Mouse (Mus musculus) intestine, embryonic 15.5 days (tissue): ENCODE measurements around the gene Bfsp1. TPM values are rescaled to one million over a fixed set of nuclear protein-coding genes. Genes with fewer than 3 reads are reported as not detected.

Source experiments
- ATAC-seq: fragments of 200-750 bp; cut with Nextera tagmentation; 2 replicates; pipeline ENCODE4 v1.8.0; 2017; ENCODE audit warnings: moderate TSS enrichment, moderate library complexity
- H3K27ac ChIP-seq: fragments of 300-500 bp; sonication (generic); 2 replicates; pipeline ENCODE4 v1.5.1; 2015; ENCODE audit warnings: mild to moderate bottlenecking, inconsistent platforms
- H3K27me3 ChIP-seq: fragments of 300-500 bp; sonication (generic); replicated peaks from 2 replicates; pipeline ENCODE4 v1.6.1; 2015; ENCODE audit warnings: inconsistent platforms
- H3K36me3 ChIP-seq: fragments of 300-500 bp; sonication (generic); 2 replicates; pipeline ENCODE4 v1.6.1; 2015; ENCODE audit warnings: inconsistent platforms
- H3K4me1 ChIP-seq: fragments of 300-500 bp; sonication (generic); replicated peaks from 2 replicates; pipeline ENCODE4 v1.6.1; 2015; ENCODE audit warnings: inconsistent platforms
- H3K4me2 ChIP-seq: fragments of 300-500 bp; sonication (generic); replicated peaks from 2 replicates; pipeline ENCODE4 v1.6.1; 2015; ENCODE audit warnings: mild to moderate bottlenecking, inconsistent platforms
- H3K4me3 ChIP-seq: fragments of 300-500 bp; sonication (generic); replicated peaks from 2 replicates; pipeline ENCODE4 v1.5.1; 2015; ENCODE audit warnings: inconsistent platforms
- H3K9ac ChIP-seq: fragments of 300-500 bp; sonication (generic); 2 replicates; pipeline ENCODE4 v1.6.1; 2015; ENCODE audit warnings: inconsistent platforms
- H3K9me3 ChIP-seq: fragments of 300-500 bp; sonication (generic); 2 replicates; pipeline ENCODE4 v1.6.1; 2016; ENCODE audit warnings: inconsistent platforms
- WGBS: fragments of 180-500 bp; shearing (Covaris S2); methylation state at CpG from one replicate; pipeline ENCODE4 v1.1.7; 2015; 5-methylcytosine and 5-hydroxymethylcytosine counted together
- polyA plus RNA-seq: library from polyadenylated mRNA; unstranded; fragments of >200 nt; fragmentation: Nextera tagmentation; extraction: Ambion mirVana; gene quantifications from 2 replicates; pipeline ENCODE4 v1.2.1, GENCODE M21; 2015

Bfsp1 gene
- polyA plus RNA-seq, 1 experiment from 2014 or later = 4.2 TPM

- H3K36me3 ChIP-seq = no peaks in the 10 kb centered on the region
- no peak for ATAC-seq
- H3K27me3 ChIP-seq = no peaks in the 10 kb centered on the region
- 71% methylated on average over 17 of the region's 17 CpGs for WGBS
- H3K4me3 ChIP-seq = no peak overlapping the region
- H3K4me1 ChIP-seq = no peaks in the 10 kb centered on the region
- no peak overlapping the region for H3K27ac ChIP-seq
- H3K4me2 ChIP-seq = no peak overlapping the region
- H3K9ac ChIP-seq = no peak overlapping the region
- H3K9me3 ChIP-seq = no peaks in the 10 kb centered on the region
Measured at GRCm38 (mm10) chr2:143831645-143832044, 31.3 kb downstream of the Bfsp1 start.

- Histone ChIP-seq H3K9ac (no peak overlapping the region), H3K9me3 (no peaks in the 10 kb centered on the region), H3K27me3 (no peaks in the 10 kb centered on the region), H3K27ac (no peak overlapping the region), H3K4me2 (no peak overlapping the region), H3K4me1 (no peaks in the 10 kb centered on the region), H3K36me3 (no peaks in the 10 kb centered on the region), H3K4me3 (no peak overlapping the region)
- ATAC-seq = no peak
- WGBS = 88% methylated on average over 11 of the region's 11 CpGs
Measured at GRCm38 (mm10) chr2:143813461-143813860, 49.5 kb downstream of the Bfsp1 start.

- Histone ChIP-seq H3K9ac (no peak overlapping the region), H3K27ac (no peak overlapping the region), H3K4me1 (no peaks in the 10 kb centered on the region), H3K4me2 (no peak overlapping the region), H3K9me3 (no peaks in the 10 kb centered on the region), H3K27me3 (no peaks in the 10 kb centered on the region), H3K36me3 (no peaks in the 10 kb centered on the region), H3K4me3 (no peak overlapping the region)
- ATAC-seq = no peak
- WGBS = 73% methylated on average over 4 of the region's 4 CpGs
Measured at GRCm38 (mm10) chr2:143812262-143812661, 50.7 kb downstream of the Bfsp1 start.

GRCm38 (mm10) chr2:143808789-143809188 lies 54.2 kb downstream of the Bfsp1 start:
- H3K9ac ChIP-seq = no peak overlapping the region
- no peaks in the 10 kb centered on the region for H3K27me3 ChIP-seq
- no peaks in the 10 kb centered on the region for H3K9me3 ChIP-seq
- H3K4me2 ChIP-seq = no peak overlapping the region
- ATAC-seq = no peak
- no peaks in the 10 kb centered on the region for H3K4me1 ChIP-seq
- no peak overlapping the region for H3K4me3 ChIP-seq
- WGBS = 64% methylated on average over 5 of the region's 5 CpGs
- no peaks in the 10 kb centered on the region for H3K36me3 ChIP-seq
- H3K27ac ChIP-seq = no peak overlapping the region

GRCm38 (mm10) chr2:143806924-143807664 lies 55.9 kb downstream of the Bfsp1 start:
- no peak overlapping the region for H3K4me2 ChIP-seq
- no peak overlapping the region for H3K27ac ChIP-seq
- no peak overlapping the region for H3K9ac ChIP-seq
- 78% methylated on average over 9 of the region's 9 CpGs for WGBS
- H3K4me1 ChIP-seq = no peaks in the 10 kb centered on the region
- no peak overlapping the region for H3K4me3 ChIP-seq
- no peaks in the 10 kb centered on the region for H3K9me3 ChIP-seq
- no peaks in the 10 kb centered on the region for H3K27me3 ChIP-seq
- H3K36me3 ChIP-seq = no peaks in the 10 kb centered on the region
- ATAC-seq = no peak

- Histone ChIP-seq H3K9me3 (no peaks in the 10 kb centered on the region), H3K4me2 (no peak overlapping the region), H3K27ac (no peak overlapping the region), H3K4me3 (no peak overlapping the region), H3K27me3 (no peaks in the 10 kb centered on the region), H3K4me1 (no peaks in the 10 kb centered on the region), H3K9ac (no peak overlapping the region), H3K36me3 (no peaks in the 10 kb centered on the region)
- 0 out of 2 replicates have a peak, but pooled peaks have one; percentile 43 for ATAC-seq
- WGBS = 63% methylated on average over 15 of the region's 15 CpGs
Measured at GRCm38 (mm10) chr2:143806140-143806923, 56.6 kb downstream of the Bfsp1 start.

- no peaks in the 10 kb centered on the region for H3K9me3 ChIP-seq
- H3K4me1 ChIP-seq = no peaks in the 10 kb centered on the region
- no peak overlapping the region for H3K4me2 ChIP-seq
- ATAC-seq = no peak
- no peak overlapping the region for H3K27ac ChIP-seq
- H3K9ac ChIP-seq = no peak overlapping the region
- WGBS = 80% methylated on average over 5 of the region's 5 CpGs
- H3K27me3 ChIP-seq = no peaks in the 10 kb centered on the region
- H3K36me3 ChIP-seq = no peaks in the 10 kb centered on the region
- H3K4me3 ChIP-seq = no peak overlapping the region
Measured at GRCm38 (mm10) chr2:143801097-143801496, 61.9 kb downstream of the Bfsp1 start.

- no peak overlapping the region for H3K9ac ChIP-seq
- H3K36me3 ChIP-seq = no peaks in the 10 kb centered on the region
- H3K4me1 ChIP-seq = no peaks in the 10 kb centered on the region
- no peak overlapping the region for H3K4me3 ChIP-seq
- H3K4me2 ChIP-seq = no peak overlapping the region
- H3K9me3 ChIP-seq = no peaks in the 10 kb centered on the region
- no peak for ATAC-seq
- no peaks in the 10 kb centered on the region for H3K27me3 ChIP-seq
- WGBS = 68% methylated on average over 4 of the region's 4 CpGs
- no peak overlapping the region for H3K27ac ChIP-seq
Measured at GRCm38 (mm10) chr2:143796335-143797013, 66.5 kb downstream of the Bfsp1 start.

GRCm38 (mm10) chr2:143795858-143796257 lies 67.1 kb downstream of the Bfsp1 start:
- no peak overlapping the region for H3K9ac ChIP-seq
- no peak overlapping the region for H3K4me2 ChIP-seq
- no peaks in the 10 kb centered on the region for H3K36me3 ChIP-seq
- ATAC-seq = no peak
- no peaks in the 10 kb centered on the region for H3K4me1 ChIP-seq
- H3K27ac ChIP-seq = no peak overlapping the region
- no peak overlapping the region for H3K4me3 ChIP-seq
- WGBS = 81% methylated on average over 4 of the region's 4 CpGs
- no peaks in the 10 kb centered on the region for H3K9me3 ChIP-seq
- no peaks in the 10 kb centered on the region for H3K27me3 ChIP-seq

GRCm38 (mm10) chr2:143789911-143790310 lies 73.1 kb downstream of the Bfsp1 start:
- H3K9ac ChIP-seq = no peak overlapping the region
- no peaks in the 10 kb centered on the region for H3K27me3 ChIP-seq
- 85% methylated on average over 5 of the region's 5 CpGs for WGBS
- no peaks in the 10 kb centered on the region for H3K36me3 ChIP-seq
- H3K27ac ChIP-seq = no peak overlapping the region
- H3K9me3 ChIP-seq = no peaks in the 10 kb centered on the region
- no peak for ATAC-seq
- no peaks in the 10 kb centered on the region for H3K4me1 ChIP-seq
- H3K4me3 ChIP-seq = no peak overlapping the region
- H3K4me2 ChIP-seq = no peak overlapping the region

- Histone ChIP-seq H3K27ac (no peak overlapping the region), H3K4me3 (no peak overlapping the region), H3K36me3 (no peaks in the 10 kb centered on the region), H3K9me3 (no peaks in the 10 kb centered on the region), H3K27me3 (no peaks in the 10 kb centered on the region), H3K4me1 (no peaks in the 10 kb centered on the region), H3K4me2 (no peak overlapping the region), H3K9ac (no peak overlapping the region)
- ATAC-seq = no peak
- WGBS = 74% methylated on average over 2 of the region's 2 CpGs
Measured at GRCm38 (mm10) chr2:143780310-143780709, 82.7 kb downstream of the Bfsp1 start.
